Mouse (Mus musculus): ENCODE measurements around the gene Hapln3. TPM values are rescaled to one million over a fixed set of nuclear protein-coding genes. Genes with fewer than 3 reads are reported as not detected.

Gene Hapln3
- polyA plus RNA-seq, 1 experiment from 2014 or later, result 0.86 TPM

GRCm38 (mm10) chr7:79129883-79130282, 935 bp downstream of the Hapln3 start:
- H3K27ac ChIP-seq (replicated peaks; ENCODE audit: low read depth, low read length), result no peak overlapping the region
- DNase-seq (ENCODE audit: low spot score) (peak; percentile 46), ATAC-seq (replicated peaks; ENCODE audit: insufficient number of reproducible peaks, low FRiP score, low TSS enrichment, low read depth) (no peak)
- H3K9ac ChIP-seq (replicated peaks; ENCODE audit: low read length), result no peak overlapping the region
- H3K9me3 ChIP-seq (replicated peaks; ENCODE audit: control insufficient read depth, low read length), result no peaks in the 10 kb centered on the region
- H3K4me2 ChIP-seq (ENCODE audit: low read depth, low read length), result peak overlapping the region; percentile 11; the same call in 1 of the 2 replicates
- H3K36me3 ChIP-seq (replicated peaks; ENCODE audit: control insufficient read depth, insufficient read depth, low read depth, low read length), result no peaks in the 10 kb centered on the region
- H3K4me1 ChIP-seq (ENCODE audit: control insufficient read depth, insufficient read depth, low read length), result no peaks in the 10 kb centered on the region
- H3K4me3 ChIP-seq (ENCODE audit: low read depth, low read length), result no peak overlapping the region
- WGBS, result 11% methylated on average over 8 of the region's 8 CpGs
- H3K27me3 ChIP-seq (ENCODE audit: control insufficient read depth, insufficient read depth, low read length), result no peaks in the 10 kb centered on the region

GRCm38 (mm10) chr7:79123465-79123864, 7.4 kb downstream of the Hapln3 start:
- Histone ChIP-seq H3K9me3 (replicated peaks; ENCODE audit: control insufficient read depth, low read length) (no peaks in the 10 kb centered on the region), H3K36me3 (replicated peaks; ENCODE audit: control insufficient read depth, insufficient read depth, low read depth, low read length) (no peaks in the 10 kb centered on the region), H3K9ac (replicated peaks; ENCODE audit: low read length) (no peak overlapping the region), H3K4me1 (ENCODE audit: control insufficient read depth, insufficient read depth, low read length) (no peaks in the 10 kb centered on the region), H3K4me3 (ENCODE audit: low read depth, low read length) (no peak overlapping the region), H3K27ac (replicated peaks; ENCODE audit: low read depth, low read length) (no peak overlapping the region), H3K4me2 (ENCODE audit: low read depth, low read length) (no peak overlapping the region), H3K27me3 (ENCODE audit: control insufficient read depth, insufficient read depth, low read length) (no peaks in the 10 kb centered on the region)
- WGBS, result 72% methylated on average over 5 of the region's 5 CpGs
- no peak for DNase-seq (ENCODE audit: low spot score)
- ATAC-seq (replicated peaks; ENCODE audit: insufficient number of reproducible peaks, low FRiP score, low TSS enrichment, low read depth), result no peak

GRCm38 (mm10) chr7:79113848-79114247, 17.0 kb downstream of the Hapln3 start:
- ATAC-seq (replicated peaks; ENCODE audit: insufficient number of reproducible peaks, low FRiP score, low TSS enrichment, low read depth) (no peak), DNase-seq (ENCODE audit: low spot score) (no peak)
- H3K27ac ChIP-seq (replicated peaks; ENCODE audit: low read depth, low read length), result no peak overlapping the region
- H3K4me2 ChIP-seq (ENCODE audit: low read depth, low read length), result no peak overlapping the region
- no peak overlapping the region for H3K9ac ChIP-seq (replicated peaks; ENCODE audit: low read length)
- no peaks in the 10 kb centered on the region for H3K27me3 ChIP-seq (ENCODE audit: control insufficient read depth, insufficient read depth, low read length)
- no peak overlapping the region for H3K4me3 ChIP-seq (ENCODE audit: low read depth, low read length)
- H3K4me1 ChIP-seq (ENCODE audit: control insufficient read depth, insufficient read depth, low read length), result no peaks in the 10 kb centered on the region
- 63% methylated on average over 4 of the region's 4 CpGs for WGBS
- H3K36me3 ChIP-seq (replicated peaks; ENCODE audit: control insufficient read depth, insufficient read depth, low read depth, low read length), result no peaks in the 10 kb centered on the region
- no peaks in the 10 kb centered on the region for H3K9me3 ChIP-seq (replicated peaks; ENCODE audit: control insufficient read depth, low read length)

GRCm38 (mm10) chr7:79096492-79096891, 34.3 kb downstream of the Hapln3 start:
- 68% methylated on average over 5 of the region's 5 CpGs for WGBS
- no peak overlapping the region for H3K27ac ChIP-seq (replicated peaks; ENCODE audit: low read depth, low read length)
- no peak for ATAC-seq (replicated peaks; ENCODE audit: insufficient number of reproducible peaks, low FRiP score, low TSS enrichment, low read depth)

GRCm38 (mm10) chr7:79089111-79089510, 41.7 kb downstream of the Hapln3 start:
- H3K4me2 ChIP-seq (ENCODE audit: low read depth, low read length), result no peak overlapping the region
- H3K9me3 ChIP-seq (replicated peaks; ENCODE audit: control insufficient read depth, low read length), result no peaks in the 10 kb centered on the region
- no peaks in the 10 kb centered on the region for H3K27me3 ChIP-seq (ENCODE audit: control insufficient read depth, insufficient read depth, low read length)
- H3K4me3 ChIP-seq (ENCODE audit: low read depth, low read length), result no peak overlapping the region
- peak; percentile 20 for DNase-seq (ENCODE audit: low spot score)
- WGBS, result 73% methylated on average over 4 of the region's 4 CpGs
- H3K4me1 ChIP-seq (ENCODE audit: control insufficient read depth, insufficient read depth, low read length), result no peaks in the 10 kb centered on the region
- H3K36me3 ChIP-seq (replicated peaks; ENCODE audit: control insufficient read depth, insufficient read depth, low read depth, low read length), result no peaks in the 10 kb centered on the region
- H3K27ac ChIP-seq (replicated peaks; ENCODE audit: low read depth, low read length), result no peak overlapping the region
- no peak overlapping the region for H3K9ac ChIP-seq (replicated peaks; ENCODE audit: low read length)
- no peak for ATAC-seq (replicated peaks; ENCODE audit: insufficient number of reproducible peaks, low FRiP score, low TSS enrichment, low read depth)

More at GRCm38 (mm10) chr7:79096492-79096891, 34.3 kb downstream of the Hapln3 start:
- Histone ChIP-seq H3K36me3 (replicated peaks; ENCODE audit: control insufficient read depth, insufficient read depth, low read depth, low read length) (no peaks in the 10 kb centered on the region), H3K9me3 (replicated peaks; ENCODE audit: control insufficient read depth, low read length) (no peaks in the 10 kb centered on the region), H3K9ac (replicated peaks; ENCODE audit: low read length) (no peak overlapping the region), H3K4me3 (ENCODE audit: low read depth, low read length) (no peak overlapping the region), H3K4me1 (ENCODE audit: control insufficient read depth, insufficient read depth, low read length) (no peaks in the 10 kb centered on the region), H3K4me2 (ENCODE audit: low read depth, low read length) (no peak overlapping the region), H3K27me3 (ENCODE audit: control insufficient read depth, insufficient read depth, low read length) (no peaks in the 10 kb centered on the region)
- DNase-seq (ENCODE audit: low spot score), result no peak

- WGBS, result 15% methylated on average over 7 of the region's 7 CpGs
- no peak overlapping the region for H3K27ac ChIP-seq (replicated peaks; ENCODE audit: low read depth, low read length)
- no peaks in the 10 kb centered on the region for H3K4me1 ChIP-seq (ENCODE audit: control insufficient read depth, insufficient read depth, low read length)
- DNase-seq (ENCODE audit: low spot score) (peak; percentile 87), ATAC-seq (replicated peaks; ENCODE audit: insufficient number of reproducible peaks, low FRiP score, low TSS enrichment, low read depth) (peak; percentile 77)
- no peaks in the 10 kb centered on the region for H3K27me3 ChIP-seq (ENCODE audit: control insufficient read depth, insufficient read depth, low read length)
- H3K9me3 ChIP-seq (replicated peaks; ENCODE audit: control insufficient read depth, low read length), result no peaks in the 10 kb centered on the region
- no peak overlapping the region for H3K9ac ChIP-seq (replicated peaks; ENCODE audit: low read length)
- H3K4me2 ChIP-seq (ENCODE audit: low read depth, low read length), result no peak overlapping the region
- H3K4me3 ChIP-seq (ENCODE audit: low read depth, low read length), result no peak overlapping the region
- H3K36me3 ChIP-seq (replicated peaks; ENCODE audit: control insufficient read depth, insufficient read depth, low read depth, low read length), result no peaks in the 10 kb centered on the region
These were observed 50.0 kb downstream of the Hapln3 start for GRCm38 (mm10) chr7:79080572-79081399.

GRCm38 (mm10) chr7:79079212-79079611, 51.6 kb downstream of the Hapln3 start:
- no peaks in the 10 kb centered on the region for H3K36me3 ChIP-seq (replicated peaks; ENCODE audit: control insufficient read depth, insufficient read depth, low read depth, low read length)
- no peaks in the 10 kb centered on the region for H3K27me3 ChIP-seq (ENCODE audit: control insufficient read depth, insufficient read depth, low read length)
- WGBS, result 61% methylated on average over 3 of the region's 3 CpGs
- no peak overlapping the region for H3K4me3 ChIP-seq (ENCODE audit: low read depth, low read length)
- H3K4me2 ChIP-seq (ENCODE audit: low read depth, low read length), result no peak overlapping the region
- DNase-seq (ENCODE audit: low spot score), result no peak
- H3K4me1 ChIP-seq (ENCODE audit: control insufficient read depth, insufficient read depth, low read length), result no peaks in the 10 kb centered on the region
- ATAC-seq (replicated peaks; ENCODE audit: insufficient number of reproducible peaks, low FRiP score, low TSS enrichment, low read depth), result no peak
- no peak overlapping the region for H3K9ac ChIP-seq (replicated peaks; ENCODE audit: low read length)
- H3K9me3 ChIP-seq (replicated peaks; ENCODE audit: control insufficient read depth, low read length), result no peaks in the 10 kb centered on the region
- H3K27ac ChIP-seq (replicated peaks; ENCODE audit: low read depth, low read length), result no peak overlapping the region

- no peaks in the 10 kb centered on the region for H3K27me3 ChIP-seq (ENCODE audit: control insufficient read depth, insufficient read depth, low read length)
- no peak overlapping the region for H3K27ac ChIP-seq (replicated peaks; ENCODE audit: low read depth, low read length)
- no peak overlapping the region for H3K4me3 ChIP-seq (ENCODE audit: low read depth, low read length)
- no peak overlapping the region for H3K9ac ChIP-seq (replicated peaks; ENCODE audit: low read length)
- no peaks in the 10 kb centered on the region for H3K4me1 ChIP-seq (ENCODE audit: control insufficient read depth, insufficient read depth, low read length)
- ATAC-seq (replicated peaks; ENCODE audit: insufficient number of reproducible peaks, low FRiP score, low TSS enrichment, low read depth) (no peak), DNase-seq (ENCODE audit: low spot score) (no peak)
- no peaks in the 10 kb centered on the region for H3K36me3 ChIP-seq (replicated peaks; ENCODE audit: control insufficient read depth, insufficient read depth, low read depth, low read length)
- H3K9me3 ChIP-seq (replicated peaks; ENCODE audit: control insufficient read depth, low read length), result no peaks in the 10 kb centered on the region
- H3K4me2 ChIP-seq (ENCODE audit: low read depth, low read length), result no peak overlapping the region
- WGBS, result 47% methylated on average over 4 of the region's 4 CpGs
These were observed 62.6 kb downstream of the Hapln3 start for GRCm38 (mm10) chr7:79068231-79068630.

Measured in embryonic facial prominence, embryonic 11.5 days (tissue).